26 mouse cellular contexts compared by ENCODE assay signal in genomic region chr6:3454421-3454820, GRCm38 (mm10). TPM values are rescaled to one million over a fixed set of nuclear protein-coding genes. Genes with fewer than 3 reads are reported as not detected.
DNase-seq lines count a peak whose midpoint lies in the region; ATAC-seq and TF ChIP-seq lines count a peak whose summit lies in the region.
"Had no signal": no experiment of that assay in that cellular context is flagged by ENCODE, and none has a peak within 500 bp of the region (broad histone marks: within the 10 kb centered on the region; RNA-seq: fewer than 3 reads in every experiment).

No protein-coding gene starts in this region.

- 60% methylated on average over 5 of the region's 5 CpGs for WGBS in forebrain, postnatal 0 days
- WGBS in forebrain, embryonic 10.5 days = 80% methylated on average over 5 of the region's 5 CpGs
- WGBS in midbrain, postnatal 0 days = 71% methylated on average over 5 of the region's 5 CpGs
- WGBS in midbrain, embryonic 14.5 days = 64% methylated on average over 5 of the region's 5 CpGs

- no peaks in the 10 kb centered on the region for H3K36me3 ChIP-seq in forebrain, postnatal 0 days (ENCODE audit: insufficient read depth)
- no peaks in the 10 kb centered on the region for H3K36me3 ChIP-seq in forebrain, embryonic 10.5 days (replicated peaks)
- H3K36me3 ChIP-seq in midbrain, postnatal 0 days (ENCODE audit: insufficient read depth, low read length) = no peaks in the 10 kb centered on the region
- H3K36me3 ChIP-seq in midbrain, embryonic 14.5 days (ENCODE audit: control insufficient read depth, insufficient read depth, low read length) = no peaks in the 10 kb centered on the region
- H3K36me3 ChIP-seq: embryonic facial prominence, embryonic 12.5 days; embryonic facial prominence, embryonic 15.5 days; forebrain, embryonic 12.5 days; heart, embryonic 12.5 days; heart, embryonic 15.5 days; hindbrain, embryonic 10.5 days had no signal

- H3K9me3 ChIP-seq in forebrain, postnatal 0 days (ENCODE audit: low read length) = no peaks in the 10 kb centered on the region
- 0 out of 2 replicates have a peak, but pooled peaks cover 4% of the 10 kb centered on the region for H3K9me3 ChIP-seq in forebrain, embryonic 10.5 days
- no peaks in the 10 kb centered on the region for H3K9me3 ChIP-seq in midbrain, postnatal 0 days (ENCODE audit: low read length)
- H3K9me3 ChIP-seq in midbrain, embryonic 14.5 days (ENCODE audit: control insufficient read depth, low read length) = no peaks in the 10 kb centered on the region
- H3K9me3 ChIP-seq: embryonic facial prominence, embryonic 12.5 days; embryonic facial prominence, embryonic 15.5 days; forebrain, embryonic 12.5 days; heart, embryonic 12.5 days; heart, embryonic 15.5 days; hindbrain, embryonic 10.5 days had no signal

- H3K27me3 ChIP-seq in forebrain, postnatal 0 days (ENCODE audit: insufficient read depth, low read length) = no peaks in the 10 kb centered on the region
- no peaks in the 10 kb centered on the region for H3K27me3 ChIP-seq in forebrain, embryonic 10.5 days (ENCODE audit: poor library complexity, severe bottlenecking)
- H3K27me3 ChIP-seq in midbrain, postnatal 0 days (ENCODE audit: insufficient read depth, low read length) = no peaks in the 10 kb centered on the region
- no peaks in the 10 kb centered on the region for H3K27me3 ChIP-seq in midbrain, embryonic 14.5 days (ENCODE audit: control insufficient read depth, insufficient read depth, low read length)
- H3K27me3 ChIP-seq: embryonic facial prominence, embryonic 12.5 days; embryonic facial prominence, embryonic 15.5 days; forebrain, embryonic 12.5 days; heart, embryonic 12.5 days; heart, embryonic 15.5 days had no signal

- H3K4me1 ChIP-seq in forebrain, postnatal 0 days (ENCODE audit: insufficient read depth) = no peaks in the 10 kb centered on the region
- no peaks in the 10 kb centered on the region for H3K4me1 ChIP-seq in forebrain, embryonic 10.5 days
- H3K4me1 ChIP-seq in midbrain, postnatal 0 days (ENCODE audit: insufficient read depth, low read length) = no peaks in the 10 kb centered on the region
- no peaks in the 10 kb centered on the region for H3K4me1 ChIP-seq in midbrain, embryonic 14.5 days (ENCODE audit: control insufficient read depth, insufficient read depth, low read length)
- H3K4me1 ChIP-seq: embryonic facial prominence, embryonic 15.5 days; forebrain, embryonic 12.5 days; heart, embryonic 12.5 days; heart, embryonic 15.5 days; hindbrain, embryonic 10.5 days had no signal

- no peak for ATAC-seq in cerebellum, adult (ENCODE audit: insufficient number of reproducible peaks, low FRiP score, low TSS enrichment)
- ATAC-seq in forebrain, postnatal 0 days = peak; percentile 58; the same call in 1 of the 2 replicates
- ATAC-seq in midbrain, postnatal 0 days (ENCODE audit: low FRiP score) = no peak
- ATAC-seq in midbrain, embryonic 14.5 days (ENCODE audit: low FRiP score, low TSS enrichment) = no peak
- ATAC-seq: activated CD4-positive, CD25-positive, alpha-beta regulatory T cell, adult 4 months; intestine, postnatal 0 days had no signal

- no peak overlapping the region for H3K9ac ChIP-seq in forebrain, postnatal 0 days
- H3K9ac ChIP-seq in midbrain, postnatal 0 days (replicated peaks; ENCODE audit: low read length, poor library complexity, severe bottlenecking) = no peak overlapping the region
- H3K9ac ChIP-seq in midbrain, embryonic 14.5 days (replicated peaks; ENCODE audit: low read length) = no peak overlapping the region
- H3K9ac ChIP-seq: embryonic facial prominence, embryonic 12.5 days; embryonic facial prominence, embryonic 15.5 days; forebrain, embryonic 12.5 days; heart, embryonic 12.5 days; heart, embryonic 15.5 days; hindbrain, embryonic 14.5 days had no signal

- DNase-seq in cerebellum, postnatal 10 days = peak; percentile 49 to 59
- DNase-seq in embryo, embryonic 10 days (ENCODE audit: low spot score) = peak; percentile 12
- DNase-seq in embryo, embryonic 9.5 days (ENCODE audit: extremely low spot score) = no peak
- no peak for DNase-seq in forebrain, postnatal 0 days
- no peak for DNase-seq in forebrain, embryonic 10.5 days (ENCODE audit: extremely low spot score, low spot score)
- peak; percentile 32 for DNase-seq in midbrain, postnatal 0 days (ENCODE audit: low spot score)
- no peak for DNase-seq in midbrain, embryonic 14.5 days
- DNase-seq: adrenal gland, adult 8-10 months; adrenal gland, postnatal 25 days; cerebellum, adult 11 months; cerebellum, adult 8-10 months; gastrocnemius, postnatal 25 days; heart, adult 18-20 months; heart, postnatal 10 days; heart, postnatal 36 days; kidney, adult 2 months had no signal

- no peak overlapping the region for H3K4me3 ChIP-seq in forebrain, postnatal 0 days (ENCODE audit: low read depth, low read length)
- no peak overlapping the region for H3K4me3 ChIP-seq in forebrain, embryonic 10.5 days
- H3K4me3 ChIP-seq in midbrain, postnatal 0 days (ENCODE audit: low read depth, low read length) = no peak overlapping the region
- no peak overlapping the region for H3K4me3 ChIP-seq in midbrain, embryonic 14.5 days (replicated peaks; ENCODE audit: low read depth, low read length)
- H3K4me3 ChIP-seq: embryonic facial prominence, embryonic 12.5 days; embryonic facial prominence, embryonic 15.5 days; forebrain, embryonic 12.5 days; heart, embryonic 12.5 days; heart, embryonic 15.5 days; hindbrain, embryonic 10.5 days had no signal

- TF ChIP-seq CTCF in forebrain, postnatal 0 days (IDR thresholded peaks at IDR 0.05; ENCODE audit: low read depth) = no peak
- no peak for TF ChIP-seq CTCF in midbrain, postnatal 0 days (IDR thresholded peaks at IDR 0.05)

- no peak overlapping the region for H3K27ac ChIP-seq in forebrain, postnatal 0 days (ENCODE audit: low read depth, low read length)
- no peak overlapping the region for H3K27ac ChIP-seq in forebrain, embryonic 10.5 days
- H3K27ac ChIP-seq in midbrain, postnatal 0 days (ENCODE audit: low read depth, low read length) = no peak overlapping the region
- H3K27ac ChIP-seq in midbrain, embryonic 14.5 days (replicated peaks; ENCODE audit: low read depth, low read length) = no peak overlapping the region
- H3K27ac ChIP-seq: embryonic facial prominence, embryonic 12.5 days; embryonic facial prominence, embryonic 15.5 days; forebrain, embryonic 12.5 days; heart, embryonic 15.5 days; hindbrain, embryonic 10.5 days; hindbrain, embryonic 14.5 days had no signal

- H3K4me2 ChIP-seq in forebrain, postnatal 0 days (ENCODE audit: low read depth) = no peak overlapping the region
- no peak overlapping the region for H3K4me2 ChIP-seq in midbrain, postnatal 0 days (ENCODE audit: low read depth, low read length, poor library complexity, severe bottlenecking)
- H3K4me2 ChIP-seq in midbrain, embryonic 14.5 days (ENCODE audit: low read length) = no peak overlapping the region
- H3K4me2 ChIP-seq: embryonic facial prominence, embryonic 12.5 days; embryonic facial prominence, embryonic 15.5 days; forebrain, embryonic 12.5 days; heart, embryonic 12.5 days; heart, embryonic 15.5 days; hindbrain, embryonic 14.5 days had no signal

RNA-seq across cellular contexts. Expression of gene Hepacam2, which starts 43.7 kb away (rescaled TPM):
- total RNA-seq in forebrain, postnatal 0 days (2014; rRNA removed) = 0.19 and 0.62 TPM in 2 replicates
- polyA plus RNA-seq in forebrain, postnatal 0 days (2015; fragmentation: Nextera tagmentation; extraction: Ambion mirVana) = 0.60 and 0.79 TPM in 2 replicates
- polyA plus RNA-seq in forebrain, embryonic 10.5 days (2016; fragmentation: Nextera tagmentation; extraction: Ambion mirVana) = 0.58 and 0.77 TPM in 2 replicates
- total RNA-seq in midbrain, postnatal 0 days (2014; rRNA removed) = 2.0 and 3.0 TPM in 2 replicates
- 1.4 and 1.6 TPM in 2 replicates for polyA plus RNA-seq in midbrain, postnatal 0 days (2015; fragmentation: Nextera tagmentation; extraction: Ambion mirVana)
- polyA plus RNA-seq in midbrain, embryonic 14.5 days (2014; fragmentation: Nextera tagmentation; extraction: Ambion mirVana) = 2.5 and 2.9 TPM in 2 replicates
- total RNA-seq: gastrocnemius, postnatal 25 days had no signal
- polyA plus RNA-seq: heart, embryonic 12.5 days had no signal

RNA-seq across cellular contexts. Expression of gene Vps50, which starts 43.8 kb away (rescaled TPM):
- 62.6 and 68.4 TPM in 2 replicates for total RNA-seq in forebrain, postnatal 0 days (2014; rRNA removed)
- 41.2 and 44.2 TPM in 2 replicates for polyA plus RNA-seq in forebrain, postnatal 0 days (2015; fragmentation: Nextera tagmentation; extraction: Ambion mirVana)
- polyA plus RNA-seq in forebrain, embryonic 10.5 days (2016; fragmentation: Nextera tagmentation; extraction: Ambion mirVana) = 35.1 and 37.2 TPM in 2 replicates
- total RNA-seq in midbrain, postnatal 0 days (2014; rRNA removed) = 36.5 and 40.9 TPM in 2 replicates
- polyA plus RNA-seq in midbrain, postnatal 0 days (2015; fragmentation: Nextera tagmentation; extraction: Ambion mirVana) = 46.4 and 51.8 TPM in 2 replicates
- polyA plus RNA-seq in midbrain, embryonic 14.5 days (2014; fragmentation: Nextera tagmentation; extraction: Ambion mirVana) = 51.7 and 59.8 TPM in 2 replicates

RNA-seq across cellular contexts. Expression of gene Samd9l, which starts 55.0 kb away (rescaled TPM):
- 3.6 and 4.0 TPM in 2 replicates for total RNA-seq in forebrain, postnatal 0 days (2014; rRNA removed)
- polyA plus RNA-seq in forebrain, postnatal 0 days (2015; fragmentation: Nextera tagmentation; extraction: Ambion mirVana) = 1.3 TPM in 2 replicates
- 0.05 and 0.12 TPM in 2 replicates for polyA plus RNA-seq in forebrain, embryonic 10.5 days (2016; fragmentation: Nextera tagmentation; extraction: Ambion mirVana)
- total RNA-seq in midbrain, postnatal 0 days (2014; rRNA removed) = 2.7 and 3.5 TPM in 2 replicates
- 0.89 and 1.1 TPM in 2 replicates for polyA plus RNA-seq in midbrain, postnatal 0 days (2015; fragmentation: Nextera tagmentation; extraction: Ambion mirVana)
- 1.2 and 2.4 TPM in 2 replicates for polyA plus RNA-seq in midbrain, embryonic 14.5 days (2014; fragmentation: Nextera tagmentation; extraction: Ambion mirVana)

Comparison
In these comparisons a context has a peak if more than half of its experiments do, and no peak if none do; other contexts are left out.
1. DNase-seq: peak in cerebellum, postnatal 10 days (2 of 2), embryo, embryonic 10 days (single experiment) and midbrain, postnatal 0 days (single experiment); none in embryo, embryonic 9.5 days (single experiment), forebrain, postnatal 0 days (single experiment), forebrain, embryonic 10.5 days (single experiment) and midbrain, embryonic 14.5 days (single experiment).